Mouse (Mus musculus) stomach, embryonic 16.5 days (tissue): ENCODE measurements around the gene Uba7. TPM values are rescaled to one million over a fixed set of nuclear protein-coding genes. Genes with fewer than 3 reads are reported as not detected.
A peak's percentile ranks its signal among the peaks of the same experiment; 100 is the strongest.

Experiments used
- ATAC-seq: fragments of 200-750 bp; cut with Nextera tagmentation; 2 replicates; pipeline ENCODE4 v1.8.0; 2017; ENCODE audit warnings: moderate number of reproducible peaks, moderate TSS enrichment; ENCODE audit not compliant: insufficient read depth, low FRiP score
- H3K27ac ChIP-seq: fragments of 300-500 bp; sonication (generic); 2 replicates; pipeline ENCODE4 v1.5.1; 2014; ENCODE audit warnings: low read length
- H3K27me3 ChIP-seq: fragments of 300-500 bp; sonication (generic); 2 replicates; pipeline ENCODE4 v1.6.1; 2014; ENCODE audit warnings: low read length, control low read depth, mixed read lengths; ENCODE audit not compliant: control insufficient read depth, insufficient read depth
- H3K36me3 ChIP-seq: fragments of 300-500 bp; sonication (generic); 2 replicates; pipeline ENCODE4 v1.6.1; 2014; ENCODE audit warnings: low read length; ENCODE audit not compliant: control insufficient read depth, insufficient read depth
- H3K4me1 ChIP-seq: fragments of 300-500 bp; sonication (generic); 2 replicates; pipeline ENCODE4 v1.6.1; 2014; ENCODE audit warnings: low read length, control low read depth, mixed read lengths; ENCODE audit not compliant: control insufficient read depth, insufficient read depth
- H3K4me2 ChIP-seq: fragments of 300-500 bp; sonication (generic); 2 replicates; pipeline ENCODE4 v1.6.1; 2014; ENCODE audit warnings: low read depth, low read length, mixed read lengths
- H3K4me3 ChIP-seq: fragments of 300-500 bp; sonication (generic); replicated peaks from 2 replicates; pipeline ENCODE4 v1.5.1; 2014; ENCODE audit warnings: mild to moderate bottlenecking, low read length
- H3K9ac ChIP-seq: fragments of 300-500 bp; sonication (generic); 2 replicates; pipeline ENCODE4 v1.6.1; 2014; ENCODE audit warnings: low read length
- H3K9me3 ChIP-seq: fragments of 300-500 bp; sonication (generic); replicated peaks from 2 replicates; pipeline ENCODE4 v1.6.1; 2016; ENCODE audit warnings: low read length, control low read depth; ENCODE audit not compliant: control insufficient read depth
- WGBS: fragments of 180-500 bp; shearing (Covaris S2); extraction: QIAGEN DNeasy Blood & Tissue Kit; methylation state at CpG from one replicate; pipeline ENCODE4 v1.1.7; 2014; 5-methylcytosine and 5-hydroxymethylcytosine counted together
- polyA plus RNA-seq: library from polyadenylated mRNA; unstranded; fragments of >200 nt; fragmentation: Nextera tagmentation; extraction: Ambion mirVana; gene quantifications from 2 replicates; pipeline ENCODE4 v1.2.1, GENCODE M21; 2015

The Uba7 gene
- polyA plus RNA-seq, 1 experiment from 2014 or later: 40.0 TPM

GRCm38 (mm10) chr9:107936215-107936822, 39.0 kb upstream of the Uba7 start:
- WGBS: 5% methylated on average over 29 of the region's 29 CpGs

GRCm38 (mm10) chr9:107936831-107937230, 38.5 kb upstream of the Uba7 start:
- Histone ChIP-seq H3K9me3 (no peaks in the 10 kb centered on the region), H3K36me3 (no peaks in the 10 kb centered on the region), H3K9ac (no peak overlapping the region), H3K4me3 (no peak overlapping the region), H3K4me2 (peak overlapping the region; percentile 94), H3K27me3 (peaks cover 12% of the 10 kb centered on the region; the same call in 1 of the 2 replicates), H3K4me1 (peaks cover 11% of the 10 kb centered on the region; the same call in 1 of the 2 replicates), H3K27ac (no peak overlapping the region)
- 24% methylated on average over 3 of the region's 3 CpGs for WGBS
- ATAC-seq: no peak

More at GRCm38 (mm10) chr9:107936215-107936822, 39.0 kb upstream of the Uba7 start:
- Histone ChIP-seq H3K4me3 (peak overlapping the region; percentile 50), H3K27ac (no peak overlapping the region), H3K9ac (peak overlapping the region; percentile 61), H3K9me3 (no peaks in the 10 kb centered on the region), H3K36me3 (no peaks in the 10 kb centered on the region), H3K27me3 (peaks cover 12% of the 10 kb centered on the region; the same call in 1 of the 2 replicates), H3K4me1 (peaks cover 11% of the 10 kb centered on the region; the same call in 1 of the 2 replicates), H3K4me2 (peak overlapping the region; percentile 94)
- 0 out of 2 replicates have a peak, but pooled peaks have one; percentile 34 for ATAC-seq

- Histone ChIP-seq H3K4me3 (no peak overlapping the region), H3K4me2 (no peak overlapping the region), H3K9me3 (no peaks in the 10 kb centered on the region), H3K4me1 (peaks cover 8% of the 10 kb centered on the region; the same call in 1 of the 2 replicates), H3K27me3 (no peaks in the 10 kb centered on the region), H3K36me3 (no peaks in the 10 kb centered on the region), H3K9ac (no peak overlapping the region), H3K27ac (no peak overlapping the region)
- no peak for ATAC-seq
- WGBS: 87% methylated on average over 31 of the region's 31 CpGs
Measured at GRCm38 (mm10) chr9:107947241-107948194, 27.8 kb upstream of the Uba7 start.

GRCm38 (mm10) chr9:107949184-107949921, 26.0 kb upstream of the Uba7 start:
- WGBS: 76% methylated on average over 13 of the region's 13 CpGs
- Histone ChIP-seq H3K27me3 (no peaks in the 10 kb centered on the region), H3K4me3 (no peak overlapping the region), H3K9me3 (no peaks in the 10 kb centered on the region), H3K4me1 (peaks cover 8% of the 10 kb centered on the region; the same call in 1 of the 2 replicates), H3K4me2 (no peak overlapping the region), H3K9ac (no peak overlapping the region), H3K27ac (no peak overlapping the region), H3K36me3 (no peaks in the 10 kb centered on the region)
- ATAC-seq: no peak

GRCm38 (mm10) chr9:107949922-107950235, 25.4 kb upstream of the Uba7 start, which contains the start of gene Traip:
Gene Traip, plus strand, starts transcription at chr9:107950136.
- Histone ChIP-seq H3K36me3 (no peaks in the 10 kb centered on the region), H3K9me3 (no peaks in the 10 kb centered on the region), H3K27ac (peak within 1 kb of the TSS; percentile 58), H3K4me3 (peak within 1 kb of the TSS; percentile 63), H3K9ac (peak within 1 kb of the TSS; percentile 73), H3K4me2 (peak within 1 kb of the TSS; percentile 91), H3K27me3 (no peaks in the 10 kb centered on the region), H3K4me1 (peaks cover 8% of the 10 kb centered on the region; the same call in 1 of the 2 replicates)
- no peak for ATAC-seq
- 87% methylated on average over 10 of the region's 10 CpGs for WGBS

- Histone ChIP-seq H3K4me1 (peaks cover 8% of the 10 kb centered on the region; the same call in 1 of the 2 replicates), H3K36me3 (no peaks in the 10 kb centered on the region), H3K27me3 (no peaks in the 10 kb centered on the region), H3K9ac (peak overlapping the region; percentile 73), H3K4me3 (peak overlapping the region; percentile 63), H3K4me2 (peak overlapping the region; percentile 91), H3K9me3 (no peaks in the 10 kb centered on the region), H3K27ac (peak overlapping the region; percentile 58)
- 14% methylated on average over 45 of the region's 45 CpGs for WGBS
- ATAC-seq: peak; percentile 93
Measured at GRCm38 (mm10) chr9:107950460-107951355, 24.6 kb upstream of the Uba7 start.

GRCm38 (mm10) chr9:107955613-107956289, 19.6 kb upstream of the Uba7 start:
- Histone ChIP-seq H3K4me2 (no peak overlapping the region), H3K27me3 (no peaks in the 10 kb centered on the region), H3K4me3 (no peak overlapping the region), H3K9ac (no peak overlapping the region), H3K27ac (no peak overlapping the region), H3K36me3 (no peaks in the 10 kb centered on the region), H3K4me1 (peaks cover 8% of the 10 kb centered on the region; the same call in 1 of the 2 replicates), H3K9me3 (no peaks in the 10 kb centered on the region)
- WGBS: 75% methylated on average over 6 of the region's 6 CpGs
- ATAC-seq: no peak

- ATAC-seq: no peak
- no peak overlapping the region for H3K27ac ChIP-seq
- 70% methylated on average over 6 of the region's 6 CpGs for WGBS
- H3K9ac ChIP-seq: no peak overlapping the region
- no peaks in the 10 kb centered on the region for H3K27me3 ChIP-seq
- no peaks in the 10 kb centered on the region for H3K4me1 ChIP-seq
- H3K9me3 ChIP-seq: no peaks in the 10 kb centered on the region
- H3K4me3 ChIP-seq: no peak overlapping the region
- H3K4me2 ChIP-seq: no peak overlapping the region
- no peaks in the 10 kb centered on the region for H3K36me3 ChIP-seq
Measured at GRCm38 (mm10) chr9:107957141-107957540, 18.2 kb upstream of the Uba7 start.
